Mouse (Mus musculus): ENCODE data around the gene Grn. TPM values are rescaled to one million over a fixed set of nuclear protein-coding genes. Genes with fewer than 3 reads are reported as not detected.

The Grn gene
- polyA plus RNA-seq, 1 experiment, result 21.1 TPM

DNA sequence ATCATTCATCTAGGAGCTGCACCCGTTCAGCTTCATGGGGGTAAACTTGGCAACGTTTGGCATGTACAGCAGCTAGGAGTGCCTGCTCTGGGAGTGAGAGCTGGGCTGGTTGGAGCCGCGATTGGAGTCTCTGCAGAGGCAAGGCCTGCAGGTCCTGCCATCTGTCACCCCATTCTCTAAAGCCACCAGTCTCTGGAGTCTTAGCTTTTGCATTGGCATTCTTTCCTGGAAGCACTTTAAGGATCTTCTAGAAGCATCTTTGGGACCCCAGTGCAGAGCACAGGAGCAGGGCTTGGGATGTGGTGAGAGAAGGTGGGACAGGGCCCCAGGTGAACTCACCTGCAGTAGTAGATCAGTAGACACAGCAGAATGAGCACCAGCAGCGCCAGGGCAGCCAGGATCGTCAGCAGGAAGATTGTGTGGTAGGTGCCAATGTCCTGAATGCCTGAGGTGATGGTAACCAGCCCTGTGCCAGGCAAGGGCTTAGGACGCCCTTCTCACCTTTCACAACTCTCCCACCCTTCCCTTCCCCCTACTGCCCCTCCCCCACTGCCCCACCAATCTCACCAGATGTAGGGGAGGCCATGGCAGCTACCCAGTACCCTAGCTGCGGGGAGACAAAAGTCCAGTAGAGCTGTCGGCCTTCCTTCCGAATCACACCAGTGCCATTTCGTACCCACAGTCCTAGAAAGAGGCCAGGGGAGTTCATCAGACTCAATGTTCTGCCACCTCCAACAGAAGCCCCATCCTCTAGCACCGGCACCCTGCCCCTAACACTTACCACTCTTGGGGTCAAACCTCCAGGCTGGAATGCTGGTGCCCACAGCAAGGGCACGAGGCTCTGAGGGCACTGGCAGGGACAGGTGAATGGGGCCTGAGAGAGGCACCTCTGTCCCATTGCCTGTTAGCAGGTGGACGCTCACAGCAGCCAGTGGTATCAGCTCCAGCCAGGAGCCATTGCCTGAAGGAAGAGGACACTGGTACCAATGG, 9.3 kb downstream of the Grn start:
- no peaks in the 10 kb centered on the region for H3K36me3 ChIP-seq (ENCODE audit: control insufficient read depth, insufficient read depth, low read length)
- H3K4me3 ChIP-seq (ENCODE audit: control insufficient read depth, low read depth, low read length), result no peak overlapping the region
- H3K27ac ChIP-seq (ENCODE audit: control insufficient read depth, insufficient read depth, low read depth, low read length), result no peak overlapping the region
- peaks cover 16% of the 10 kb centered on the region for H3K4me1 ChIP-seq (ENCODE audit: control insufficient read depth, insufficient read depth, low read length)
- H3K27me3 ChIP-seq (ENCODE audit: control insufficient read depth, insufficient read depth, low read length), result no peaks in the 10 kb centered on the region
- TF ChIP-seq CTCF (IDR thresholded peaks at IDR 0.05; ENCODE audit: control insufficient read depth, insufficient read depth, insufficient replicate concordance, low read depth, low read length), result no peak
- no peak for TF ChIP-seq POLR2A (IDR thresholded peaks at IDR 0.05; ENCODE audit: control insufficient read depth, low read depth, low read length)

DNA sequence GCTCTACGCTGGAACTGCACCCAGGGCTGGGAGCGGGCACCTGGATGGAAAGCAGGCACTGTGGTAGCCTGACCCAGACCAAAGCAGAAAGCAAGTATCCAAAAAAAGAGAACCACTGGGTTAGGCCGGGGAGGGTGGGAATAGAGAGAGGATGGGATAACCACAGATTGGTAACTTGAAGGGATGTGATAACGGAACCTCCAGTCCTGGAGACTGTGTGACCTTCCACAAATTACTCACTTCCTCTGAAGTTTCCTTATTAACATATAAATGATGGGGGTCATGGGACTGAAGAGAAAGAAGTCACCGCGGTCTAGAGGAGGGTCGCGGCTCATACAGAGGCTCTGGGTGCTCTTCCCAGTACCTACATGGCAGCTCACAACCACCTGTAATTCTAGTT, 10.1 kb downstream of the Grn start:
- Histone ChIP-seq H3K27ac (ENCODE audit: control insufficient read depth, insufficient read depth, low read depth, low read length) (no peak overlapping the region), H3K27me3 (ENCODE audit: control insufficient read depth, insufficient read depth, low read length) (no peaks in the 10 kb centered on the region), H3K4me1 (ENCODE audit: control insufficient read depth, insufficient read depth, low read length) (peaks cover 16% of the 10 kb centered on the region), H3K36me3 (ENCODE audit: control insufficient read depth, insufficient read depth, low read length) (no peaks in the 10 kb centered on the region), H3K4me3 (ENCODE audit: control insufficient read depth, low read depth, low read length) (no peak overlapping the region)
- TF ChIP-seq CTCF (IDR thresholded peaks at IDR 0.05; ENCODE audit: control insufficient read depth, insufficient read depth, insufficient replicate concordance, low read depth, low read length), result no peak
- TF ChIP-seq POLR2A (IDR thresholded peaks at IDR 0.05; ENCODE audit: control insufficient read depth, low read depth, low read length), result no peak

DNA sequence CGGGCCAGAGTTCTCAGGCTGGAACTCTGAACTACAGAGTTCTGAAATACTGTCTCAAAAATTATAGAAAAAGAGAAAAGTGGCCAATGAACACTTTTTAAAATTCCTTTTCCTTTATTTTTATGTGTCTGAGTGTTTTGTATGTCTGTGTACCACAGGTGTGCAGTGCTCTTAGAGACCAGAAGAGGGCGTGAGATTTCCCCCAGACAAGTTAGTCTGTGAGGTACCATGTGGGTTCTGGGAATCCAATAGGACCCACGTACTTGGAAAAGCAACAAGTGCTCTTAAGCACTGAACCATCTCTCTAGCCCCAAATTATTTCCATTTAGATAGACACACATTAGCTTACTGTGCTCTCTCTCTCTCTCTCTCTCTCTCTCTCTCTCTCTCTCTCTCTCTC, 11.3 kb downstream of the Grn start:
- Histone ChIP-seq H3K27me3 (ENCODE audit: control insufficient read depth, insufficient read depth, low read length) (no peaks in the 10 kb centered on the region), H3K27ac (ENCODE audit: control insufficient read depth, insufficient read depth, low read depth, low read length) (no peak overlapping the region), H3K36me3 (ENCODE audit: control insufficient read depth, insufficient read depth, low read length) (no peaks in the 10 kb centered on the region), H3K4me1 (ENCODE audit: control insufficient read depth, insufficient read depth, low read length) (peaks cover 18% of the 10 kb centered on the region), H3K4me3 (ENCODE audit: control insufficient read depth, low read depth, low read length) (no peak overlapping the region)
- TF ChIP-seq POLR2A (IDR thresholded peaks at IDR 0.05; ENCODE audit: control insufficient read depth, low read depth, low read length), result no peak
- TF ChIP-seq CTCF (IDR thresholded peaks at IDR 0.05; ENCODE audit: control insufficient read depth, insufficient read depth, insufficient replicate concordance, low read depth, low read length), result no peak

DNA sequence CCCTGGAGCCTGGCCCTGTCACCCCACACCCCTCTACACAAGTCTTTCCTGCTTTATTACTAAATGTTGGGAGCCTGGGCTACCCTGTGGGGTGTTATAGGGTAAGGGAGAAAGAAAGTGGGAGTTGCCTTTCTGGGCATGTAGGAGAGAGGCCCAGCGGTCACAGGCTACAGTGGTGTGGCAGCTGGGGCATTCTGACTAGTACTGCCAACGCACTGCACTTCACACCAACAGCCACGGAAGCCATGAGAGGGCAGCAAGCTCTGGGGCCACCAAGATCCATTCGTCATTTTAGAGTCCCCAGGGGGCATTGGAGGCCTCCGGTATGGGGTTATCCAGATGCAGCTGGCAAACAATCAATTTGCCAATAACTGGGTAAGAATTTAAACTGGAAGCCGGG, 12.0 kb downstream of the Grn start:
- no peak overlapping the region for H3K27ac ChIP-seq (ENCODE audit: control insufficient read depth, insufficient read depth, low read depth, low read length)
- H3K4me1 ChIP-seq (ENCODE audit: control insufficient read depth, insufficient read depth, low read length), result peaks cover 22% of the 10 kb centered on the region
- no peaks in the 10 kb centered on the region for H3K27me3 ChIP-seq (ENCODE audit: control insufficient read depth, insufficient read depth, low read length)
- H3K36me3 ChIP-seq (ENCODE audit: control insufficient read depth, insufficient read depth, low read length), result no peaks in the 10 kb centered on the region
- TF ChIP-seq CTCF (IDR thresholded peaks at IDR 0.05; ENCODE audit: control insufficient read depth, insufficient read depth, insufficient replicate concordance, low read depth, low read length), result no peak
- no peak overlapping the region for H3K4me3 ChIP-seq (ENCODE audit: control insufficient read depth, low read depth, low read length)

GRCm38 (mm10) chr11:102443740-102444139, 13.6 kb downstream of the Grn start:
- H3K27ac ChIP-seq (ENCODE audit: control insufficient read depth, insufficient read depth, low read depth, low read length), result no peak overlapping the region
- H3K27me3 ChIP-seq (ENCODE audit: control insufficient read depth, insufficient read depth, low read length), result no peaks in the 10 kb centered on the region
- TF ChIP-seq CTCF (IDR thresholded peaks at IDR 0.05; ENCODE audit: control insufficient read depth, insufficient read depth, insufficient replicate concordance, low read depth, low read length), result no peak
- TF ChIP-seq POLR2A (IDR thresholded peaks at IDR 0.05; ENCODE audit: control insufficient read depth, low read depth, low read length), result no peak
- peaks cover 17% of the 10 kb centered on the region for H3K4me1 ChIP-seq (ENCODE audit: control insufficient read depth, insufficient read depth, low read length)
- H3K36me3 ChIP-seq (ENCODE audit: control insufficient read depth, insufficient read depth, low read length), result no peaks in the 10 kb centered on the region
- H3K4me3 ChIP-seq (ENCODE audit: control insufficient read depth, low read depth, low read length), result no peak overlapping the region

DNA sequence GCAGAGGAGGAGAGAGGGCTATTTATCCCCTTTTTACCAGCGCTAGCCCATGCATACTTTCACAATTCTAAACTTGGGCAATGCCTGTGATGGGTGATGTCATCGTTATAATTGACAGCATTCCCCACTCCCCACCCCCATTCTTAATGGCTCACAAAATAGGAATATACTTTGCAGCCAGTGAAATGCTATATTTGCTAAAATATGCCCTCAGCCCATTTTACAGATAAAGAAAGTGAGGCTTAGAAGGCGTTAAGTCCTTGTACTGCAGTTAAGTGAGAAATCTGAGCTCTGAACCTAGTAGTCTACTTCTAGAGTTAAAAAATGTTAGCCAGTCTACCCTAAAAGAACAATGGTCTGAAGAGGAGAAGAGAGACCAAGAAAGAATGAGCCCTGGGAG, 14.2 kb downstream of the Grn start:
- TF ChIP-seq POLR2A (IDR thresholded peaks at IDR 0.05; ENCODE audit: control insufficient read depth, low read depth, low read length) (no peak), CTCF (IDR thresholded peaks at IDR 0.05; ENCODE audit: control insufficient read depth, insufficient read depth, insufficient replicate concordance, low read depth, low read length) (no peak)
- Histone ChIP-seq H3K4me1 (ENCODE audit: control insufficient read depth, insufficient read depth, low read length) (peaks cover 16% of the 10 kb centered on the region), H3K4me3 (ENCODE audit: control insufficient read depth, low read depth, low read length) (no peak overlapping the region)

DNA sequence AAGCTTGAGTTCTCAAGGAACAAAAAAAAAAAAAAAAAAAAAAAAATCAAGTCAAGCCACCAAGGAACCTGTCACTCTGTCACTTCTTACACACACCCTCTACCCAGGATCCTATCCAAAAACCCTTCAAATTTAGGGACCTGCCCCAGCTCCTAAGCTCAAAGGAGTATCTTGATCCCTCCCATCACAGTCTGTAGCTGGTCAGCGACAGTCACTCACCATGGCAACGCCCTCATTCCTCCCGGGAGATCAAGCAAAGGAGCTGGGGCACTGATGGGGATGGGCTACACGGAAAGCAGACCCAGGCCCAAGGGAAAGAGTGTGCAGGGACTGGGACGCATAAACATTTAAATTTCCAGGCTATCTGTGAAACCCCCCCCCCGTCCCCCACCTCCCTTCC, 14.7 kb downstream of the Grn start:
- TF ChIP-seq CTCF (IDR thresholded peaks at IDR 0.05; ENCODE audit: control insufficient read depth, insufficient read depth, insufficient replicate concordance, low read depth, low read length), result no peak
- TF ChIP-seq POLR2A (IDR thresholded peaks at IDR 0.05; ENCODE audit: control insufficient read depth, low read depth, low read length), result no peak
- Histone ChIP-seq H3K4me3 (ENCODE audit: control insufficient read depth, low read depth, low read length) (no peak overlapping the region), H3K27ac (ENCODE audit: control insufficient read depth, insufficient read depth, low read depth, low read length) (no peak overlapping the region), H3K27me3 (ENCODE audit: control insufficient read depth, insufficient read depth, low read length) (no peaks in the 10 kb centered on the region), H3K4me1 (ENCODE audit: control insufficient read depth, insufficient read depth, low read length) (peaks cover 16% of the 10 kb centered on the region), H3K36me3 (ENCODE audit: control insufficient read depth, insufficient read depth, low read length) (no peaks in the 10 kb centered on the region)

More for the DNA sequence above, 14.2 kb downstream of the Grn start:
- Histone ChIP-seq H3K36me3 (ENCODE audit: control insufficient read depth, insufficient read depth, low read length) (no peaks in the 10 kb centered on the region), H3K27me3 (ENCODE audit: control insufficient read depth, insufficient read depth, low read length) (no peaks in the 10 kb centered on the region), H3K27ac (ENCODE audit: control insufficient read depth, insufficient read depth, low read depth, low read length) (no peak overlapping the region)
